Mouse (Mus musculus): ENCODE measurements around the gene 1700020D05Rik. TPM values are rescaled to one million over a fixed set of nuclear protein-coding genes. Genes with fewer than 3 reads are reported as not detected.
A peak's percentile ranks its signal among the peaks of the same experiment; 100 is the strongest.

Gene 1700020D05Rik
- total RNA-seq, 2 experiments from 2014 or later = 1.7 to 2.2 TPM

DNA sequence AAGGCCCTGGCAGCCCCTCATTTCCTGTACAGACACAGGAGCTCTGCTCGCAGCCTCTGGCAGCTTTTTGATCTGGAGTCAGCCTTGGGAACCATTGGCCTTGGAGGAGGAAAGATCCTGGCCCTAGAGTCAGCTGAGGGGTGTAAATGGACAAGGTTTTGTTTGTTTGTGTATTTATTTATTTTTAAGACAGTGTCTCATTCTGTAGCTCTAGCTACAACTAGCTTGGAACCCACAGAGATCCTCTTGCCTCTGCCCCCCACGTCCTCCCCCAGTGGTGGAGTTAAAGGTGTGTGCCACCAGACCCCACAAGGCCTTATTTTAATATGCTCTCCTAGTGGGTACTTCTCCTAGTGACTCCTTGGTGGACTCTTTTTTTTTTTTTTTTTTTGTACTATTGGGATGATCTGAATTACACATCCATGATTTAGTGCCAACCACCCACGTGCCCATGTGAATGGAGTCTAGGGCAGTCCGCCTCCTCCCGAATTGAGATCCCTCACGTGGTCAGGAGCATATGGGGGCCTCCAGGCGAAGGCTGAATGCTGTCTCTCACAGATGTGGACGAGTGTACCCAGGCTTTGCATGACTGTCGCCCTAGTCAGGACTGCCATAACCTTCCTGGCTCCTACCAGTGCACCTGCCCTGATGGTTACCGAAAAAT lies 26.5 kb downstream of the 1700020D05Rik start:
- peak in 1 of 2 experiments; percentile 31 for DNase-seq (ENCODE audit: low spot score in 2 of 2)

DNA sequence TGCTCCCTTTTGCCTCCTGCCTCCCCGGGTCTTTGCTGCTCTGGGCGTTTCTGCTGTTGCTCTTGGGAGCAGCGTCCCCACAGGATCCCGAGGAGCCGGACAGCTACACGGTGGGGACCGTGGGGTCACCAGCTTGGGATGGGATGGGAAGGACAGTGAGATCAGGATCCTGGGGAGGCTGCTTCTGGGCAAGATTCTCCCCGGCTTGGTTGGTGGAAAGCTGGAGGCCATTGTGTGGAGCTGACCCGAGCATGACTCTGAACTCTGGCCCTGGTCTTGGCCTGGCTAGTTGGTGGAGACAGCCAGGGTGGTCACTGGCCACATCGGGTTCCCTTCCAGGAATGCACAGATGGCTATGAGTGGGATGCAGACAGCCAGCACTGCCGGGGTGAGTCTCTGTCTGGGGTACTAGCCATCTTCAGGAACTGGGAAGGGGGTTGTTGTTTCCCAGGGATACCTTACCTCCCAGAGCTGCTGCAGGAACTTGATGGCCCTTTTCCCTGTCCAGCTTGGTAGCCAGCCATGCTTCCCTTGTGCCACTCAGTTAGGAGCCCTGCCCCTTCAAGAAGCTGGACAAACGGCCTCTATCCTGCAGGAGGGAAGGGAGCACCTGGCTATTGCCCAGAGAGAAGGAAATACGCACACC lies 28.4 kb downstream of the 1700020D05Rik start:
- no peak for DNase-seq (ENCODE audit: low spot score in 2 of 2)

DNA sequence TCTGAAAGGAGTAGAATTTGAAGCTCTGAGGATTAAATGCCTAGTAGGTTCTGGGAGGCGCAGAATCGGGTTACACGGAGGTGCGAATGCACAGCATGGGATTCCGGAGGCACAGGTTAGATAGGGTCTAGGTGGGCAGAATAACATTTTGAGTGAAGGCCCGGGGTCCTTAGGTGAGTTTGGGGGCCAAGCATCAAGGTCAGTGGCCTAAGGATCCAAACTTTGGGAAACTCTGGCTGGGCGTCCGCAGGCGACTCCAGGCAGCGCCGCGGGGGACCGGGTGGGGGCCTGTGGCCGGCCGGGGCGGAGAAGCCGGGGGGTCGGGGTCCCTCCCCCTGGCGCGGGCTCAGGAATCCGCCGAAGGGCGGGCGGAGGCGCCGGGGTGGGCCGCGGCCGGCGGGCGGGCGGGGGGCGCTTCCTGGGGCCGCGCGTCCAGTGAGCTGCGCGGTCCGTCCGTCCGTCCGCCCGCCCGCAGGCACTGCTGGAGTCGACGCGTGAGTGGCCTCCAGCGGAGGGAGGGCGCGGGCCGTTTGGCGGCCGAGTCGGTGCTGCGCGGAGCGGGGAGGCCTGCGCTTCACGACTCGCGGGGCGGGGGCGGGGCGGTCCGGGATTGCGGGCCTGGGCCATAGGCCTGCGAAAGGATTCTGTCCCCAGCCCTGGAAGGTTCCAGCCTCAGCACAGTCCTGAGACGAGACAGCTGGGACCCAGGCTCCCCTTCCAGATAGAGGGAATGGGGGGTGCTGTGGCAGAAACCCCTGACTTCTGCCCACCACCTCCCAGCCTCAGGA lies 29.1 kb downstream of the 1700020D05Rik start:
- DNase-seq (ENCODE audit: low spot score in 2 of 2) = peak; percentile 52 to 60

DNA sequence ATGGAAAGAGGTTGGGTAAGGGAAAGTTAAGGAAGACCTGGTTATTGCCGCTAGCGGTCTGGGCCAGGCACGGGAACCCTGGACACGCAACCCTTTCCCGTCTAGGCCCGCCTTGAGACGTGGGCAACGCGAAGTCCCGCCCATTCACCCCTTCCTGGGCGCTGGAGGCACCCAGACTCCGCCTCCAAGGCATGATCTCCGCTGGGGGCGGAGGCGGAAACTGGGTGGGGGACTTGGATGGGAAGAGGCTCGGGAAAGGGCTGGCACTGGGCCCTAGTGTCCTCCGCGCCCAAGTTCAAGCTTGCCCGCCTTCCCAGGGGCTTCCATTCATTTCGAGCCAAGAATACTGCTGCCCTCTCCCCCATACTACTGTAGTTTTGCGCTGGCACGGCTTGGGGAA lies 29.9 kb downstream of the 1700020D05Rik start, which contains the start of gene Efemp2:
Gene Efemp2 (plus strand): TSS at position 235 of the 400 bp plus-strand sequence.
- peak; percentile 84 to 85 for DNase-seq (ENCODE audit: low spot score in 2 of 2)

DNA sequence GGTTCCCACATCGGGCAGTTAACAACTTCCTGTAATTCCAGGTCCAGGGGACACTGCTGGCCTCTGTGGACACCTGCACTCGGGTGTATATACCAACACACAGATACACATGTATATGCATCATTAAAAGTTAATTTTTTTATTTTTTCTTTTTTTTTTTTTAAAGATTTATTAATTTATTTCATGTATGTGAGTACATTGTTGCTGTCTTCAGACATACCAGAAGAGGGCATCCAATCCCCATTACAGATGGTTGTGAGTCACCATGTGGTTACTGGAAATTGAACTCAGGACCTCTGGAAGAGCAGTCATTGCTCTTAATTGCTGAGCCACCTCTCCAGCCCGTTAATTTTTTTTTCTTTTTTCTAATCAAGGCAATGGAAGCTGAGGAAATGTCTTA lies 30.7 kb downstream of the 1700020D05Rik start:
- no peak for DNase-seq (ENCODE audit: low spot score in 2 of 2)

DNA sequence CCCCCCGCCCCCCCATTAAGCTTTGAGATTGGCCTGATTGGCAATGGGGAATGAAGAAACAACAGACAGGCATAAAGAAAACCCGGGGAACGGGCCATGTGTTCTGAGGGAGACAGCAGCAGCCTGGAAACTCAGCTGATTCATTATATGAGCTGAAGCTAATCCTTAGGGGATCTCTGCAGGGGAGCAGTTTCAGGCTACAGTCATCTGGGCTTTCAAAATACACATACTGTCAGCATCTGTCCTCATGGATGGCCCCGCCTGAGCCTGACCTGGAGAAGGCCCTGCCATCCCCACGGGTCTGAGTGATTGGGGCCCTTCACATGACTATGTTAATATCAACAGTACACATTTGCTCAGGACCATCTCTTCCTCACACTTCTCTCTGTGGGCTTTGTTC lies 31.7 kb downstream of the 1700020D05Rik start:
- no peak for DNase-seq (ENCODE audit: low spot score in 2 of 2)

DNA sequence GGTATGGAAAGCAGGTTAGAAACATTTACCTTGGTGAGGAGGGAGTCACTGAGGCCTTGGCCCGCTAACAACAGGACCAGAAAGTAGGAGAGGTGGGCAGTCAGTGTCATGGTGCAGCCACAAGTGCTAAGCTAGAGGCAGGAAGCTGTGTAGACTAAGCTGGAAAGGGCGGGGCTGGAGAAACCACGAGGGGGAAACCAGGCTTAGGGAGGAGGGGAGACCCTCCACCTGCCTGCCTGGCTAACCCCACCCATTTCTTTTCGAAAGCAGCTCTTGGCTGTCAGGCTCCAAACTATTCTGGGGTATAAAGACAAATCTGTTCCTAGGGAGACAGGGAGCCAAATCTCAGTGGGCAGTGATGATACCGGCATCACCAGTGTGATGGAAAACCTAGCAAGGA lies 35.2 kb downstream of the 1700020D05Rik start, which contains the start of gene Ctsw:
Gene Ctsw (minus strand): TSS at position 134 of the 400 bp plus-strand sequence.
- no peak for DNase-seq (ENCODE audit: low spot score in 2 of 2)

DNA sequence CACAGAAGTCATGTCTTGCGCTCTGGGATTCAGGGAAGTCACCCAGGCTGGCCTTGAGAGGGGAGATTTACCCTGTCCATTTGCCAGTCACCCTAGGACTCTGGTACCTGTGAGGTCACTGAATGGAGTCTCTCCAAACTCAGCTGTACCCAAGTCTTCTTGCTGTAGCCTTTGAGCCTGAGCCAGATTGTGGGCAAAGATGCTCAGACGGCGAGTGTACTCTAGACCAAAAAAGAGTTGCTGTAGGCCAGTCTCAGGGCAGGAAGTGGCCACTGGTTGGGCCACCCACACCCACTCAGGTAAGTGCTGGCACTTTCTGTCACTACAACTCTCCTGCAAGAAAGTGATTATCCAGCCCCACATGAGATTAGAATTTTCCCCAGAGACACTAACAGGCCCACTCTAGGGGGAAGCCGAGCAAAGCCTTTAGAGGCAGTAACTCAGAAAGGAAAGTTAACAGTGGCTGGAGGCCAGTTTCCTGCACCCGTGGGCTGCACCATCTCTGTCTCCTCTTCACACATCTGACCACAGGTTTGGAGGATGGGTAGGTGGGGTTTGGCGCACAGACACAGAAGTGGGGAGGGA lies 36.6 kb downstream of the 1700020D05Rik start:
- DNase-seq (ENCODE audit: low spot score in 2 of 2) = no peak

DNA sequence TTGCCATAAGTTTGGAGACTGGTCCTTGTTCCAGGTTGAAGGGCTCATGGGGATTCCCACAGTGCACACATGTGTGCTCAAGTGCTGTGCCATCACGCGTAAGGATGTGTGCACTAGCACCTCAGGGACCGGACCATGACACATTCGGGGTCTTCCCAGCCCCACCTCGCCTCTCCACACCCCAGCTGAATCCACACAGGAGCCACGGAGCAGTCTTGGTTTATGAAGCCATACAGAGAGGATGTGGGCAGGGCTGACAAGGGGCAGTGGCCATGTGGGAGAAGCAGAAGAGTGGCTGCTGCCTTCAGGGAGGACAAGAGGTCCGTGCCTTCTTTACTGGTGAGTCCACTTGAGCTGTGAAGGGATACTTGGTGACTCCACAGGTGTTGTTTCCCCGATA lies 38.5 kb downstream of the 1700020D05Rik start:
- DNase-seq (ENCODE audit: low spot score in 2 of 2) = no peak

DNA sequence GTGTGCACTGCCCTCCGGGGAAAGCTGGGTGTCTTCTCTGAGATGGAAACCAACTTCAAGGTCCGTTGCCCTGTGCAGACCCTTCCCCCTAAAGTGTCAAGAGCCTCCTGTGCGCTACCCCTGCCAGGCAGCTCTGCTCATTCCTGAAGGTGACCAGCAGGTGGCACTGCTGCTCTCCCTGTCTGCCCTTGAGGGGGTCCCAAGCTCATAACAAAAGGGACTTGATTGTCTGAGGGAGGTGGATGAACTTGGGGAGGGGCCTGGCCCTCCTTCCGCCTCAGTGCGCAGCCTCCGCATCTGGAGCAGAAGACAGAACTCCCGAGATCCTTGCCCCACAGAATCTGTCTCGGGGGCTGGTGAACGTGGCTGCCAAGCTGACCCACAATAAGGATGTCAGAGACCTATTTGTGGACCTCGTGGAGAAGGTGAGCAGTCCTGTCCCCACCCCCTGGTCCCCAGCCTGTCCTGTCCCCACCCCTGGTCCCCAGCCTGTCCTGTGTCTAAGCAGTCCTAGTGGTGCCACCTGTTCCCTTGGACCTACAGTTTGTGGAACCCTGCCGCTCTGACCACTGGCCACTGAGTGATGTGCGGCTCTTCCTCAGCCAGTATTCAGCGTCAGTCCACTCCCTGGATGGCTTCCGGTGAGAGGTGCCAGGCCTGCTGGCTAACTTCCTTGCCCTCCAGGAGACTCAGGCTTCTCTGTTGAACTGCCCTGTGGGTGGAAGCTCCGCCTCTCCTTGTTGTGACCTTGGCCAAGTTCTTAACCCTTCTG lies 39.6 kb downstream of the 1700020D05Rik start:
- peak; percentile 37 to 60 for DNase-seq (ENCODE audit: low spot score in 2 of 2)

DNA sequence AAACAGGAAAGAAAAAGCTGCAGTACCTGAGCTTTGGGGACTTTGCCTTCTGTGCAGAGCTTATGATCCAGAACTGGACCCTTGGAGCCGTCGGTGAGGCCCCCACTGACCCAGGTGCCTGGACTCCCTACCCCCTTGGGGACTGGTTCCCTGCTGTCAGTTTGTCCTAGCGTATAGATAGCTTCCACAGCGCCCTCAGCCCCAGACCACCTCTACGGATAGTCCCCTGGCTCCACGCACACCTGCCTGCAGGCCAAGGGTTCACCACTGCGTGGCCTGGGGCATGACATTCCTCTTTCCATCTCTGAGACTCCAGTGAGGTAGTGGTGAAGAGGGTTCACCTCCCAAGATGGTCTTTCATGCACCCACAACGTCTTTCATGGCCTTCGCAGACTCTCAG lies 40.4 kb downstream of the 1700020D05Rik start:
- DNase-seq (ENCODE audit: low spot score in 2 of 2) = no peak

DNA sequence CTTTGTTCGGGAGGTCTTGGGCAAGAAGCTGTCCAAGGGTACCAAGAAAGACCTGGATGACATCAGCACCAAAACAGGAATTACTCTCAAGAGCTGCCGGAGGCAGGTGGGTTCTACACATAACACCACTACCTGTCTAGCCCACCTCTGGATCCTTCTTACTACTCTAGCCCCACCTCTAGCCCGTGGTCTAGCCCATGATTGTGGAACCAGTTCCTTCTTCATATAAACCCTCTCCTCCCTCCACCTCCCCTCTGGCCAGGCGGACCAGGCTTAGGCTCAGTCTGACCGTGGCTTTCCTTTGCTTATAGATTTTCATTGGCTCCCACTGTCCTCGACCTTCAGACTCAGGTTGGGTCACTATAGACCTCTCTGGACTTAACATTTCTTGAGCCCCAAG lies 42.2 kb downstream of the 1700020D05Rik start:
- no peak for DNase-seq (ENCODE audit: low spot score in 2 of 2)

DNA sequence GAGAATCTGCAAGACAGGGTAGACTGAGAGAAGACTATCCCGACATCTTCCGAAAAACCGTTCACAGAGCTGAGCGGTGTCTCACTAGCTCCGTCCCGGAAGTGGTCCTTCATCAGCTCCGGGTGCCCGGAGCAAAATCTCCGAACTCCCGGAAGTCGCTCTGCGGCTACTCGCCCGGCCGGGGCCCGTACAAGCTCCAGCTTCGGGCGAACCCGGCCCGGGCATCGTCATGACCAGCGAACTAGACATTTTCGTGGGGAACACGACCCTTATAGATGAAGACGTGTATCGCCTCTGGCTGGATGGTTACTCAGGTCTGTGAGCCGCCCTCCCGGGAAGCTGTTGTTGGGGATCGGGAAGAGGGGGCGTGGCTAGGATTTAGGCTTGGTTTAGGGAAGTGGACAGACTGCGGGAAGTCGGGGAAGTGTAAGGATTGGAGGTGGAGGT lies 43.1 kb downstream of the 1700020D05Rik start, which contains the start of gene Fibp:
Gene Fibp (plus strand): TSS at position 151 of the 447 bp plus-strand sequence.
- DNase-seq (ENCODE audit: low spot score in 2 of 2) = peak; percentile 82 to 84

DNA sequence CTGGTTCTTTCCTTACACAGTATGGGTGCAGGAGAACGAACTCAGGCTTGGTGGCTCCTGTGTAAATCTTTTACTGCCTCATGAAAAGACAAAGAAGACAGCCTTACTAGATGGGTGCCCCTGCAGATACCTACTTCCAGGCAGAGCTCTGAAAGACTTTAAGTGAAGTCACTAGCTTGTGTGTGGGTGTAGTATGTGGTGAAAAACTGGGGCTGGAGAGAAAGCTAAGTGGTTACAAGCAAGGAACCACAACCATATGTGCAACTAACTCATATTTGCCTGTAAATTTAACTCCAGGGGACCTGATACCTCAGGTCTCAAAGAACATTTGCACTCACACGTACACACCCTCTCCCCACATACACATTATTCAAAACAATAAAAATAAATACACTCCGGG lies 43.7 kb downstream of the 1700020D05Rik start:
- no peak for DNase-seq (ENCODE audit: low spot score in 2 of 2)

DNA sequence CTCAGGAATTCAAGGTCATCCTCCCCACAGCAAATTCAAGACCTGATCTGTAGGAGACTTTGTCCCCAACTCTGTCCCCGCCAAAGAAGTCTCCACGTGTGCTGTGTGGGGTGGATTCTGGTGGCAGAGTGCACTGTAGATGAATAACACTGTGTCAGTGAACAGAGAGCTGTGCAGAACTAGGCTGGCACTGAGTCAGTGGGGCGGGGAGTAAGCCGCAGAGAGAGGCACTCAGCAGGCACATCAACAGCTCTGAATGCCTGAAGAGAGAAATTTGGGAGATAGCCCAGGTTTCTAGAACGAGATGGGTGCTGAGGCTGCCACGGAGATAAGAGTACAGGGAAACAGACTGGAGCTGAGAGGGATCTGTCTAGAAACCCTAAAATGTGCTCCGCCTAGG lies 44.6 kb downstream of the 1700020D05Rik start:
- DNase-seq (ENCODE audit: low spot score in 2 of 2) = no peak

DNA sequence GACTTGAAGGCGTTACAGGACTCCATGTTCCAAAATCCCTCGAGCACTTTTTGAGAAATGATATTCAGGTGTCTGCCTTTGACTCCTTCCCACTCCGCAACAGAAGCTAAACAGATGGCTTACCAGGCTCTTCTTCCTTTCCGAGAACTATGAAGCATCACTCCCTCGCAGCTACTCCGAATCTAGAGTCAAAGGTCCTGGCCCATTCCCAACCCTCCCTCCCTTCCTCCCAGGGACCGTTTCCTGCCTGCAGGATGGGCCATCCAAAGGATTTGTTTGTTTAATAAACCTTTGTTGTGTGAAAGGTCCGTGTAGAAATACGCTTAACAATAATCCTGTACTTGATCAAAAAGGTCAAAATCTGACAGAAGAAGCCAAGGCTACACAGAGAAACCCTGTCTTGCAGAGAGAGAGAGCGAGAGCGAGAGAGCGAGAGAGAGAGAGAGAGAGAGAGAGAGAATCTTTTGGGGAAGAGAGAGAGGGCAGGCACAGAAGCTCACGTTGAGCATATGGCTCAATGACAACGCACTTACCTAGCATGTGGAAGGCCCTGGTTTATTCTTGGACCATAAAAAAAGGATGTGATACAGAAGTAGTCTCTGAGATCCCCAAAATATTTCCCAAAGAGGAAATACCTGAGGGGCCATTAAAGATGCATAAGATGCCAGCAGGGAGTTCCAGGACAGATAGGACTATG lies 45.7 kb downstream of the 1700020D05Rik start, which contains the start of gene Ccdc85b:
Gene Ccdc85b (minus strand): TSS at position 149 of the 697 bp plus-strand sequence.
- no peak for DNase-seq (ENCODE audit: low spot score in 2 of 2)

DNA sequence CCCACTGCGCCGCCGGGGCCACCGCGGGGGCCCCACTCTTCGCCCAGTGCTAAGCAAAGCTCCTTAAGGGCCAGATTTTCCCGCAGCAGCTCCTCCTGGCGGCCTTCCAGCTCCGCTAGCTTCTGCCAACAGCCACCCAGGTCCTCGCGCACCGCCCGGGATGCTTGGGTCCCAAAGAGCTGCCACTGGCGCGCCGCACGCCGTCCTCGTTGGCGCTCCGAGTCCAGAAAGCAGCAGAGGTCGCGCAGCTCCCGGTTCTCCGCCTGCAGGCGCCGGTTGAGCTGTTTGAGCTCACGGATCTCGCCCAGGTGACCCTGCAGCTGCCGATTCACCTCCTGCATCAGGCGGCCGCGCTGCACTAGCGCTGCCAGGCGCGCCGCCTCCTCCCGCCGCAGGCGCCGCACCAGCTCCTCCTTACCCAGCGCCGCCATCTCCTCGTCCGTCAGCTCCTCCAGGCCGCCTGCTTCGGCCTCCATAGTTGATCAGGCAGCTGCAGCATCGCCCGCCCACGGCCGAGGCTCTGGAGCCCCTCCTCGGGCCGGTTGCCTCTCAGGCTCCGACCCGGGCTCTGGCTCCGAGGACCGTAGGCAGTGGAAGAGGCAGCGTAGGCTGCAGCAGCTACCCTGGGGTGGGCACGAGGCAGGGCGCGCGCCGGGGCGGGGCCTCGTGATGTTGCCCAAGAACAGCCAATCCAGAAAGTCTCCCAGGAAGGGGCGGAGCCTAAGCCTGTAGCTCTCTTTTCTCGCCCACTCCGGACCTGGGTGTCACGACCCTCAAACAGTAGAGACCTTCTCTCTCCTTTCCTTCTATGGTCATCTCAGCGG lies 46.5 kb downstream of the 1700020D05Rik start:
- DNase-seq (ENCODE audit: low spot score in 2 of 2) = peak; percentile 93 to 94

DNA sequence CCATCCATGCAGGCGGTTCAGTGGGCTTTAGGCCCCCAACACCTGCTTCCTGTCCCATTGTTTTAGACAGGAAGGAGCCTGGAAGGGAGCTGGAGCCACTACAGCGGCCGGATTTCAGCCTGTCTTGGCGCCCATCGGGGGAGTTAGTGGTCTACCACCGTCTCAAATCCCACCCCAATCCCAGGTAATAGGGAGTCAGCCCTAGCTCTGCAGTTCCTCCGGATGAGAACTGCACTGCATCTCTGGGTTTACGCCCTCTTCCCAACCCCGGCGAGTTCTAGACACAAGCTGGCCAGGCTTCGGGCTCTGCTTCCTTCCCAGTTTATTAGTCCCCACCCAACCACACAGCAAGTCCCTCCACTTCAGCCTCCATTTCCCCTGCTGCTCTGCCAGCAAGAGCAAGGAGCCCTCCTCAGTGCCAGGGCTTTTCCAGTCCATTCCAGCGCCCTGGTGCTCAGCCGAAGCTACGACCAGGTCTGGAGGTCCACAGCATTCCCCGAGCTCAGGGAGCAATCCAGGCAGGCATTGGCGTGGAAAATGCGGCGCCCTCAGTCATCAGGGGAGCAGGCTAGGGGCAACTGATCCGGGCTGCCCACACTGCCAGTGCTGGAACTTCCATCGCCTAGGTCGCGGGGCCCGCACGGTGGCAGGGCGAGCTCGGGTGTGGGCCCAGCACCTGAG lies 47.2 kb downstream of the 1700020D05Rik start:
- DNase-seq (ENCODE audit: low spot score in 2 of 2) = no peak

Measured in adrenal gland, adult 18-20 months (tissue).